Mouse (Mus musculus) liver, postnatal 0 days (tissue): ENCODE results near the gene Olfr1474. TPM values are rescaled to one million over a fixed set of nuclear protein-coding genes. Genes with fewer than 3 reads are reported as not detected.
"Not testable (repeated sequence)": the region's sequence is repeated elsewhere in the genome, so short reads cannot be mapped to it uniquely, and the experiment has no call there.

Source experiments
- ATAC-seq: fragments of 200-750 bp; cut with Nextera tagmentation; 2 replicates; pipeline ENCODE4 v1.8.0; 2017; ENCODE audit warnings: mild to moderate bottlenecking, moderate library complexity
- DNase-seq: peaks from one replicate; pipeline ENCODE4 v3.0.0-alpha.2; 2016
- H3K27ac ChIP-seq: fragments of 300-500 bp; sonication (generic); 2 replicates; pipeline ENCODE4 v1.5.1; 2014; ENCODE audit warnings: antibody characterized with exemption, moderate library complexity, mild to moderate bottlenecking, low read depth
- H3K27me3 ChIP-seq: fragments of 300-500 bp; sonication (generic); 2 replicates; pipeline ENCODE4 v1.6.1; 2014; ENCODE audit warnings: low read length, control low read depth, mixed read lengths; ENCODE audit not compliant: insufficient read depth
- H3K36me3 ChIP-seq: fragments of 300-500 bp; sonication (generic); replicated peaks from 2 replicates; pipeline ENCODE4 v1.6.1; 2014; ENCODE audit warnings: mild to moderate bottlenecking, control low read depth, low read length, moderate library complexity, mixed read lengths; ENCODE audit not compliant: insufficient read depth
- H3K4me1 ChIP-seq: fragments of 300-500 bp; sonication (generic); 2 replicates; pipeline ENCODE4 v1.6.1; 2014; ENCODE audit warnings: antibody characterized with exemption, mild to moderate bottlenecking, control low read depth; ENCODE audit not compliant: insufficient read depth
- H3K4me2 ChIP-seq: fragments of 300-500 bp; sonication (generic); 2 replicates; pipeline ENCODE4 v1.6.1; 2014; ENCODE audit warnings: low read depth, mild to moderate bottlenecking, low read length, moderate library complexity, mixed read lengths
- H3K4me3 ChIP-seq: fragments of 300-500 bp; sonication (generic); 2 replicates; pipeline ENCODE4 v1.5.1; 2014; ENCODE audit warnings: low read depth, low read length
- H3K9ac ChIP-seq: fragments of 300-500 bp; sonication (generic); replicated peaks from 2 replicates; pipeline ENCODE4 v1.6.1; 2014; ENCODE audit warnings: mild to moderate bottlenecking, moderate library complexity
- H3K9me3 ChIP-seq: fragments of 300-500 bp; sonication (generic); 2 replicates; pipeline ENCODE4 v1.6.1; 2016; ENCODE audit warnings: mild to moderate bottlenecking, control low read depth, low read length, mixed read lengths
- CTCF ChIP-seq: sonication (generic); IDR thresholded peaks from 2 replicates; pipeline ENCODE4 v1.5.1; 2016; ENCODE audit warnings: antibody characterized with exemption, low read depth
- EP300 ChIP-seq: IDR thresholded peaks from 2 replicates; pipeline ENCODE4 v1.6.1; 2016; ENCODE audit warnings: antibody characterized with exemption, low read depth, mild to moderate bottlenecking
- WGBS: fragments of 180-500 bp; shearing (Covaris S2); extraction: QIAGEN DNeasy Blood & Tissue Kit; methylation state at CpG from one replicate; pipeline ENCODE4 v1.1.7; 2014; ENCODE audit not compliant: insufficient replicate concordance; 5-methylcytosine and 5-hydroxymethylcytosine counted together
- polyA plus RNA-seq: library from polyadenylated mRNA; unstranded; fragments of >200 nt; fragmentation: Nextera tagmentation; extraction: Ambion mirVana; gene quantifications from 2 replicates; pipeline ENCODE4 v1.2.1, GENCODE M21; 2015

The Olfr1474 gene
- polyA plus RNA-seq: not detected in 2 replicates

DNA sequence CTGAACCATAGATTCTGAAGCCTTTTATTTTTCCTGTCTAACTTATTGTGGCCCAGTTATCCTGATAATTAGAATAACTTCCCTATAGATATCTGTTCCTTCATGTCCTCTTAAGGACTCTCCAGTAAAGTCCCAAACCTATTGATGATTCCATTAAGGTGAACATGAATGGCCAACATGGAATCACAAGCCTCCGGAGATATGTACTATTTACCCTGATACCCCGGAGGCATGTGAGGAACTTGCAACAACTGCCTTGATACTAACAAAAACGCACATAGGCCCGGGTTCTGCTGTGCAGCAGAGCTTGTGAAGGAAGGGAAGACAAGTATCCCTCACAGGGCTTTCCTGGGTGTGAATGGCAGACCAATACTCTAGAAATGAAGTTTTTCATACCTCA is at the start of gene Olfr1474:
Olfr1474 (plus strand) TSS at position 301 of the 400 bp plus-strand sequence.
- 68% methylated on average over 4 of the region's 4 CpGs for WGBS
- H3K4me1 ChIP-seq, ATAC-seq, H3K9me3 ChIP-seq, H3K36me3 ChIP-seq, DNase-seq, H3K4me3 ChIP-seq, H3K9ac ChIP-seq, H3K4me2 ChIP-seq, H3K27me3 ChIP-seq, H3K27ac ChIP-seq: not testable (repeated sequence)

- not testable (repeated sequence) for DNase-seq, H3K4me3 ChIP-seq
Measured at GRCm38 (mm10) chr19:13443109-13443508, 26.3 kb upstream of the Olfr1474 start, which contains the start of gene Olfr1471. TSS of gene Olfr1471 (plus strand) at chr19:13443409.

DNA sequence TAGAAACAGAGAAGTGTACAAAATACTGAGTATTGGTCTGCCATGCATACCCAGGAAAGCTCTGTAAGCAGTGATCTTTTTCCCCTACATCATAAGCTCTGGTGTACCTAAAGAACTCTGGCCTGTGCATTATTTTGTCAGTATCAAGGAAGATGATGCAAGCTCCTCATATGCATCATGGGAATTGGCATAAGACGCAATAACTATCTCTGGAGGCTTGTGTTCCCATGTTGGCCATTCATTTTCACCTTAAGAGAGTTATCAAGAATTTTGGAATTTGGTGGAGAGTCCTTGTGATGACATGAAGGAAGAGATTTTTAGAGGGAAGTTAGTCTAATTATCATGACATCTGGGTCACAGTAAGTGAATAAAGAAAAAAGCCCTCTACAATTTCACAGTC is 13.4 kb upstream of the Olfr1474 start, which contains the start of gene Olfr1472:
Olfr1472 (minus strand) TSS at position 101 of the 400 bp plus-strand sequence.
- no peak for ATAC-seq

More at GRCm38 (mm10) chr19:13443109-13443508, 26.3 kb upstream of the Olfr1474 start, which contains the start of gene Olfr1471:
- not testable (repeated sequence) for H3K9me3 ChIP-seq, H3K27ac ChIP-seq, H3K27me3 ChIP-seq, H3K36me3 ChIP-seq, H3K4me2 ChIP-seq, ATAC-seq, H3K4me1 ChIP-seq, H3K9ac ChIP-seq
- 61% methylated on average over 2 of the region's 2 CpGs for WGBS

DNA sequence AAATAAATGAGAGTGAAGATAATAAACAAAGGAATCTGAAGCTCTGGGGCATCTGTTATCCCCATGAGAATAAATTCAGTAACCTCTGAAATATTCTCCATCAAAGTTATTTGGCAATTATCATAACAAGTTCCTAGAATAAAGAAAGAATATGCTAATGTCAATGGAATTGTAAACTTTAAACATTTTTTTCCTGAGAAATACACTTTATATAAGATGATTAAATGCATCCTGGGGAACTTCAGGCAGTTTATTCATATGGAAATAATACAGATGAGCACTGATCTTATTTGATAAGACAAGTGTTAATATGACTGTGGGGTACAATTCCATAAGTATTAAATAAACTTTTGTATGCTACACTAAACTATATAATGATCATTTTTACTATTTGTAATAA is 10.7 kb downstream of the Olfr1474 start, which contains the start of gene Olfr1475:
Olfr1475 (minus strand) TSS at position 101 of the 400 bp plus-strand sequence.
- no peaks in the 10 kb centered on the region for H3K36me3 ChIP-seq
- H3K27ac ChIP-seq: no peak within 1 kb of the TSS
- H3K9me3 ChIP-seq: no peaks in the 10 kb centered on the region
- DNase-seq (no peak), ATAC-seq (no peak)
- no peaks in the 10 kb centered on the region for H3K4me1 ChIP-seq
- no peaks in the 10 kb centered on the region for H3K27me3 ChIP-seq
- H3K4me3 ChIP-seq: no peak within 1 kb of the TSS
- no peak within 1 kb of the TSS for H3K9ac ChIP-seq
- H3K4me2 ChIP-seq: no peak within 1 kb of the TSS
- TF ChIP-seq CTCF (no peak), EP300 (no peak)

More for the DNA sequence above, 13.4 kb upstream of the Olfr1474 start, which contains the start of gene Olfr1472:
- H3K27ac ChIP-seq: no peak within 1 kb of the TSS
- H3K36me3 ChIP-seq: no peaks in the 10 kb centered on the region
- no peak within 1 kb of the TSS for H3K9ac ChIP-seq
- DNase-seq: no peak
- H3K4me1 ChIP-seq: no peaks in the 10 kb centered on the region
- no peak within 1 kb of the TSS for H3K4me2 ChIP-seq
- no peak for TF ChIP-seq CTCF
- TF ChIP-seq EP300: no peak
- WGBS: 75% methylated on average over 1 of the region's 1 CpGs
- H3K9me3 ChIP-seq: no peaks in the 10 kb centered on the region
- no peak within 1 kb of the TSS for H3K4me3 ChIP-seq
- no peaks in the 10 kb centered on the region for H3K27me3 ChIP-seq

- H3K27me3 ChIP-seq: no peaks in the 10 kb centered on the region
- H3K4me2 ChIP-seq: no peak within 1 kb of the TSS
- H3K9ac ChIP-seq: no peak within 1 kb of the TSS
- H3K36me3 ChIP-seq: no peaks in the 10 kb centered on the region
- H3K4me1 ChIP-seq: no peaks in the 10 kb centered on the region
- WGBS: 56% methylated on average over 3 of the region's 3 CpGs
- H3K4me3 ChIP-seq: no peak within 1 kb of the TSS
- DNase-seq (no peak), ATAC-seq (no peak)
- no peak for TF ChIP-seq EP300
- no peak for TF ChIP-seq CTCF
- no peaks in the 10 kb centered on the region for H3K9me3 ChIP-seq
- no peak within 1 kb of the TSS for H3K27ac ChIP-seq
Measured at GRCm38 (mm10) chr19:13500246-13500645, 30.9 kb downstream of the Olfr1474 start, which contains the start of gene Olfr1477. TSS of gene Olfr1477 (plus strand) at chr19:13500546.

Other genes with a start within 250 kb of the Olfr1474 start
- gene Olfr1463, start 238.2 kb upstream of the Olfr1474 start, polyA plus RNA-seq: not detected in 2 replicates
- gene Olfr1465, start 154.0 kb upstream of the Olfr1474 start, polyA plus RNA-seq: not detected in 2 replicates
- not detected in 2 replicates for gene Olfr1466, start 130.7 kb upstream of the Olfr1474 start, polyA plus RNA-seq
- not detected in 2 replicates for gene Olfr1467, start 107.3 kb upstream of the Olfr1474 start, polyA plus RNA-seq
- not detected in 2 replicates for gene Olfr1469, start 61.7 kb upstream of the Olfr1474 start, polyA plus RNA-seq
- not detected in 2 replicates for gene Olfr1471, start 26.2 kb upstream of the Olfr1474 start, polyA plus RNA-seq
- gene Olfr1472, start 13.5 kb upstream of the Olfr1474 start, polyA plus RNA-seq: not detected in 2 replicates
- not detected in 2 replicates for gene Olfr1475, start 10.6 kb downstream of the Olfr1474 start, polyA plus RNA-seq
- gene Olfr1477, start 31.0 kb downstream of the Olfr1474 start, polyA plus RNA-seq: not detected in 2 replicates
- gene Olfr1480, start 58.3 kb downstream of the Olfr1474 start, polyA plus RNA-seq: not detected in 2 replicates
- gene Olfr1484, start 113.9 kb downstream of the Olfr1474 start, polyA plus RNA-seq: not detected in 2 replicates
- not detected in 2 replicates for gene Olfr1487, start 147.8 kb downstream of the Olfr1474 start, polyA plus RNA-seq
- not detected in 2 replicates for gene Olfr1489, start 162.1 kb downstream of the Olfr1474 start, polyA plus RNA-seq
- gene Olfr1490, start 181.5 kb downstream of the Olfr1474 start, polyA plus RNA-seq: not detected in 2 replicates
- not detected in 2 replicates for gene Olfr1491, start 227.7 kb downstream of the Olfr1474 start, polyA plus RNA-seq